Mouse (Mus musculus) retina, adult 2 months (tissue): ENCODE results near the gene Mettl18.
"Not testable (repeated sequence)": the region's sequence is repeated elsewhere in the genome, so short reads cannot be mapped to it uniquely, and the experiment has no call there.

Experiments used
- DNase-seq: peaks from one replicate; pipeline ENCODE4 v3.0.0-alpha.2; 2012; ENCODE audit warnings: low read depth, low spot score

Mettl18 gene

GRCm38 (mm10) chr1:163994721-163995608, at the start of gene Mettl18, which contains the start of gene BC055324:
TSS of gene Mettl18 (plus strand) at chr1:163994889.
TSS of gene BC055324 (minus strand) at chr1:163994796.
- DNase-seq, result peak; percentile 88

DNA sequence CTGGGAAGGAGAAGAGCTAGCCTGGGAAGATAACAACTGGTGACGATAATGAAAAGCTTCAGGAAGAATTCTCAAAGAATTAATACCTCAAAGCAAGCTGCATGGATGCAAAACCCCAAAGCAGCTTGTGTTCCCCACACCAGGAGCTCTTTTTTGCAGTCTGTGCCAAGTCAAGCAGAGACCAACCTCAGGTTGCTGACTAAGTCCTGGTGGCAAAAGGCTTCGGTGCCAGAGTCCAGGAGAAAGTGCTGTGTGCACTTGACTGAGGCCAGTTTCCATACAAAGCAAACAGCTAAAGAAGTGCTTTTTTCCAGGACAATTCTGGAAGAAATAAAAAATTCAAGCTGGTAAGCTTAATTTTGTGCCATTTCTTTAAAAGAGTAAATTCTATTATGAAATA, 41.3 kb upstream of the Mettl18 start:
- DNase-seq, result no peak

DNA sequence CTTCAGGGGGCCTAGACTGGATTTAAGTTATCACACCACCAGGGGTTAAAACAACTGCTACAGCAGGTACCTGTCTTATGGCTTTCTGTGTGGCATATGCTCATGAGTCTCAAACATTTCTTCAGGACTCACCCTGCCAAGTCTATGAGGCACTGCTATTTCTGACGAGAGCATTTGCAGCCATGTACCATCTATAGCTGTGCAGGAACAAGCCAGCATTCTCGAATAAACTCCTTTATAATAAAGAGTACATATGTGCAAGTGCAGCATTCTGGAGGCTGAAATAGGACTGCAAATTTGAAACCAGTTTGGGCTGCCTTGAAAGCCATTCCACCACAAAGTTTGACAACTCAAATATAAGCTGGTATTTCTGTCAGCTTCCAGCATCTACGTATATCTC, 36.7 kb upstream of the Mettl18 start:
- no peak for DNase-seq

DNA sequence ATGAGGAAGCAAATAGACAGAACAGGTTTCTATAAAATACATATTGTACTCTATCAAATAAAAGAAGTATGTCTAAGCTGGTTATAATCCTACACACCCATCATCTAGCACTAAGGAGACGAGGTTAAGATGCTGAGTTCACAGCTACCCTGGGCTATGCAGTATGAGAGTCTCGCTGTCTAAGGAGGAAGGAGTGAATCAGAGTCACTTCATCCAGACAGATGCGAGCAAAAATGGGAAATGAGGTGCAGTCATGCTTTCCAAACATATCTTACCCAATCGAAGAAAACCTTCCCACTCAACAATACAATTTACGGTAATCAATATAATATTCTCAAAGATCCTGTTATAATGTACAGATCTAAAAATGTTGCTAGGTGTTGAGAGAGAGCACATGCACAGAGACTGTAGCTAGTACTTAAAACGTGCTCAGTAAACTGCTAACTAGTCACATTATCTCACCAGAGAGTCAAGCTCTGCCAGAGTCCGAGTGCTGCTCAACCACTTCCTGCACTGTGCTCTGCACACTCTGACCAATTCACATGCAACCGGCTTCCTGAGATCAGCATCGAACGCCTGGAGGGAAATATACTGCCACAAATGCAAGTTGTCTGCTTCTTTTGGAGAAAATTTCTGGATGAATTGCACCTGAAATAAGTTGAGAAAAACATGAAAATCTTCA, 30.5 kb upstream of the Mettl18 start:
- DNase-seq, result no peak

- no peak for DNase-seq
These were observed 20.2 kb upstream of the Mettl18 start for GRCm38 (mm10) chr1:163974471-163974870.

- no peak for DNase-seq
These were observed 19.6 kb upstream of the Mettl18 start for GRCm38 (mm10) chr1:163975088-163975487.

DNA sequence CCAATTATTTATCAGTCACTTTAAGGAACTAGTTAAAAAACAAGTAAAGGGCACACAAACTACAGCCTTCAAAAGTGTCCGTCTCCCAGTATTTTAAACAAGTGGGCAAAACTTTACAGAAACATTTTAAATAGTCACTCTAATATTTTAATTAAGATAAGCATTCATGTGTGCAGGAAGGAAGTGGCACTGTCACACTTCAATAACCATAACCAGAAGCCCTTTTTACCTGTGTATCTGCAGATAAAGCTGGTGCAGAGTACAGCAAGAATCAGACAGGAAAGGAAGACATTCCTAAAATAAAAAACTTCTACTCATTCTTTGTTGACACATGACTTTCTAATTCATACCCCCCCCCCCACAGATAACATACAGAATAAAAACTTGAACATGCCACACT, 18.2 kb upstream of the Mettl18 start:
- no peak for DNase-seq

GRCm38 (mm10) chr1:163992371-163992770, 2.3 kb upstream of the Mettl18 start:
- DNase-seq, result no peak

DNA sequence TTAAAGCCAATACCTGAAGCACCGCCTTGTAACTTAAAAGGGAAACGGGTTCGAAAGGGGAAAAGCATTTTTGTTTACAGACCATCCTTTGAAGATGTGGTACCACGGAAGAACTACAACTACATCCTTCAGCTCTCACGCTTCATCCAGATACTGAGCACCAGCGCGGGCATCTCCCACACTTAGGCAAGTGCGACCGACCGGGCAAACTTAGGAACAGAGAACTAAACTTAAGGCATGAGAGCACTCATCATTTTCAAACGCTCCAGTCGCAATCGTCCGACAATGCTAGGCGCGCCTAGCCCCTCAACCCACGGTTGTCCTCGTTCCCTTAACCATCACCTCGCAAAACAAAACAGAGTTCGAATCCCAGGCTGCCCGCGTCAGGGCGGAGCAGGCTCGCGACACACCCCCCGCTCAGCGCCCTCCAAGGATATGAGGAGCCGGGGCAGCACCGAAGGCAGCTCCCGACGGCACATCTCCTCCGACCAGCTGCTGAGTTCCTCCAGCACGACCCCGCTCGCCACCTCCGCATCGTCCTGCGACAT, 442 bp upstream of the Mettl18 start:
- no peak for DNase-seq

- DNase-seq, result no peak
These were observed 872 bp downstream of the Mettl18 start for GRCm38 (mm10) chr1:163995609-163995913.

DNA sequence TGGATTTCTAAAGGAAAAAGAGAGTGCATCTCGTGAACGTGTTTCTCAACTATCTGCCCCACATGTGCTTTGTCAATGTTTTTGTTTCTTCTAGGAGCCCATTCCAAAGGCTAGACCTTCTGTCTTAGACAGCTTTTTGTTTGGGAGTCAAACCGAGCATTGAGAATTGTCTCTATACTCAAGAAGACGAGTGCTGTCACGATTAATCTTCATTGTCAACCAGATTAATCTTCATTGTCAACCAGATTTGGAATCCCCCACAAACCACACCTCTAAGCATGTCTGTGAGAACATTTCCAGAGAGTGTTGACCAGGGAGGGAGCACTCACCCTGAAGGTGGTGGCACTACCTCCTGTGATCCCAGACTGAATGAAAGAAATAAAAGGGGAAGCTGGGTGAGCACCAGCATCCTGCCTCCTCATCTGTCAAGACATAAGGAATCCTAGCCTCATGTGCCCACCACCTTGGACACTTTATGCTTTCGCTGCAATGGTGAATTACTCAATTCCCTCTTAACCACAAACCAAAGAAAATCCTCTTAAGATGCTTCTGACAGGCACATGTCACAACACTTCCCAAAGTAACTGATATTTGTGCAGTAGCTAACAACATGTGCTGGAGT, 7.3 kb downstream of the Mettl18 start:
- no peak for DNase-seq

- no peak for DNase-seq
These were observed 9.6 kb downstream of the Mettl18 start for GRCm38 (mm10) chr1:164004311-164004710.

- no peak for DNase-seq
These were observed 14.5 kb downstream of the Mettl18 start for GRCm38 (mm10) chr1:164009235-164009634.

DNA sequence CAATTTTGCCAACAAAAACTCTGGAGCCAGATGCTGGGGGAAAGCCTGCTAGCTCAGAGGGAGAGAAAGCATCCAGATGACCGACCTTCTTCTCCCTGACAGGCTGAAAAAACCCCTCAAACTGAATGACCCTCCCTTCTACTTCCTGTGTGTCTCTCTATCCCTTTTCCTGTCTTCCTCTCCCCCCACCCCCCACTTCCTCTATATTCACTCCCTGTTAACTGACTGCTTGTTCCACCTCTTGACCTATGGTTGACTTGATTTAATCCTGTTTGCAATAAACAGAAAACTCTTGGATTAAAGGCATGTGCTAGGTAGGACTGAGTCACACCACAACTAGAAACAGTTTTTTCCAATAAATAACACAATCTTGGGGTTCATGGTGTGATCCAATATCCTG, 19.9 kb downstream of the Mettl18 start:
- DNase-seq, result no peak

GRCm38 (mm10) chr1:164018221-164018896, 23.7 kb downstream of the Mettl18 start:
- no peak for DNase-seq

DNA sequence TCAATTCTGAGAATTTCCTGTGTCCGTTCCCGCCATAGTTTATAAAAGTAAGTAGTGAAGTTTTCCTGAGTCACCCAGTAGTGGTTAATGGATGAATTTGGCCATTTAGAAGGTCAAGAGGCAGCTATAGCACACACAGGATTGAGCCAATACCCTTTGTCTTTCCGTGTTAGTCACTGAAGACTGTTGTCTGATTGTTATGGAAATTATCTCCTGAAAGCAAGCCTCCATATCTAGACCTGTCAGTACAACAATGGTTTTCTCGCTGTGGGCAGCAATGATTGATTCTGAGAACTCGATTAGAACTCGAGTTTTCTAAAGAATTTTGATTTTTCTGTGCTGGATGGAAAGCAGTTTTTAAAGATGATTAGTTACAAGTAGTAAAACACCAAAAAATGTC, 25.1 kb downstream of the Mettl18 start:
- DNase-seq, result no peak

DNA sequence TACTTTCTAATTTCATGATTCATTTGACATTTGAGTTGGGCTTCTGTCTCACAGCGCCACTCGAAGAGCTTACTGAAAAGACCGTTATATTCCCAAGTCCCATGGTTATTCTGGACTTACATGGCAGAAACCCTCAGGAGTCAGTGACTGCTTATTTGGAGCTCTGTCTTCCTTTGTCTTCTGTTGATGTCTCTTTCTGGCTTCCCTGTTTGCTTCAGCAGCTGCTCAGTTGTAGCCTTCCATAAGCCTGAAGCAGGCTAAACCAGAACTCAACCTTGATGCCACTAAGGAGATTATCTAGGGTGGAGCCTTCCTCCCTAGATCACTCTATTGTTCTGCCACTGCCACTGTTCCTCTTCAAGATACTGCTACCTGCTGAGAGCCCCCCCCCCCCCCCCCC, 26.1 kb downstream of the Mettl18 start:
- not testable (repeated sequence) for DNase-seq

DNA sequence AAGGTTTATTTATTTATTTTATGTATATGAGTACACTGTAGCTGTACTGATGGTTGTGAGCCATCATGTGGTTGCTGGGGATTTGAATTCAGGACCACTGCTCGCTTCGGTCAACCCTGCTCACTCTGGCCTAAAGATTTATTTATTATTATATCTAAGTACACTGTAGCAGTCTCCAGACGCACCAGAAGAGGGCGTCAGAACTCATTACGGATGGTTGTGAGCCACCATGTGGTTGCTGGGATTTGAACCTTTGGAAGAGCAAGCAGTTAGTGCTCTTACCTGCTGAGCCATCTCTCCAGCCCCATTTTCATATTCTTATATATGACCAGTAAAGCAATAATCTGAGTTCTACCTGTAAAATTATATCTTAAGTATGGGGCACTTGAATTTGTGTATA, 27.4 kb downstream of the Mettl18 start:
- not testable (repeated sequence) for DNase-seq

DNA sequence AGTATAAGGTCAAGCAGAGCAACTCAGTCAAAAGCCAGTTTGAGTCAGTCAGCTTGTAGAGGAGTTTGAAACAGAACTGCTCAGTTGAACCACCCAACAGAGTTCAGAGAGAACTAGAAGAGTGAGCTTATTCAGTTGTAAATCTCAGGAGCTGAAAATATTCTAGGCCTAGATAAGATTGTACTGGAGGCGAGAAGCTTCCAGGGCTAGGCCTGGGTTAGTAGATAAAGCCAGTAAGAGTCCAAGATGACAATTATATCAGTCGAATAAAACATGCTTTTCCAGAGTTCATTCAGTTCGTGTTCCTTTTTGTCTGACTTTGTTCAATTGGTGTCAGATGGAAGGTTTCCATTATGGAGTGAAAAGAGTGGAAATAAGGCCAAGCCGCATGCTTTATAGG, 31.0 kb downstream of the Mettl18 start:
- no peak for DNase-seq

DNA sequence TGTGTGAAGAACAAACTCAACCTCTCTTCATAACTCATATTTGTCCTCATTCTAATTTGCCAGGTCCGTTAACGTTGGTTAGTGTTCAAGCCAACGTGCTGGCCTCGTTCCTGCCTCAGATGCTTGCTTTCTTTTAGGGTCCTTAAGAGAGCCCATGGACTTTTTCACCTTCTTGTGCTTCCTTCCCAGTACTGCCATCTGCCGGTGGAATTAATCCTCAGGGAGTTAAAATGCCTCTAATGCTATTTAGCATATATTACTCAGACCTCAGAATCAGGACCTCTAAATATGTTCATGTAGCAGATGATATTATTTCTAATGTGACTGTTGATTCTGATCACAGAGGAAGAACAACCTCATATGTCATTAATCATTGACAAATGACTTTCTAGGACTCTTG, 32.7 kb downstream of the Mettl18 start:
- no peak for DNase-seq

- DNase-seq, result no peak
These were observed 45.9 kb downstream of the Mettl18 start for GRCm38 (mm10) chr1:164040385-164041135.
